Mouse (Mus musculus) intestine, embryonic 16.5 days (tissue): ENCODE results near the gene Ggt1. TPM values are rescaled to one million over a fixed set of nuclear protein-coding genes. Genes with fewer than 3 reads are reported as not detected.
A peak's percentile ranks its signal among the peaks of the same experiment; 100 is the strongest.

ENCODE experiments used
- ATAC-seq: fragments of 200-750 bp; cut with Nextera tagmentation; 2 replicates; pipeline ENCODE4 v1.8.0; 2017; ENCODE audit warnings: moderate TSS enrichment, moderate library complexity
- H3K27ac ChIP-seq: fragments of 300-500 bp; sonication (generic); 2 replicates; pipeline ENCODE4 v1.5.1; 2014; ENCODE audit warnings: mild to moderate bottlenecking, low read length
- H3K27me3 ChIP-seq: fragments of 300-500 bp; sonication (generic); replicated peaks from 2 replicates; pipeline ENCODE4 v1.6.1; 2014; ENCODE audit warnings: low read length, control low read depth, mixed read lengths; ENCODE audit not compliant: control insufficient read depth, insufficient read depth
- H3K36me3 ChIP-seq: fragments of 300-500 bp; sonication (generic); 2 replicates; pipeline ENCODE4 v1.6.1; 2014; ENCODE audit warnings: low read length, control low read depth; ENCODE audit not compliant: control insufficient read depth, insufficient read depth
- H3K4me1 ChIP-seq: fragments of 300-500 bp; sonication (generic); 2 replicates; pipeline ENCODE4 v1.6.1; 2014; ENCODE audit warnings: low read length, control low read depth, mixed read lengths; ENCODE audit not compliant: control insufficient read depth, insufficient read depth
- H3K4me2 ChIP-seq: fragments of 300-500 bp; sonication (generic); 2 replicates; pipeline ENCODE4 v1.6.1; 2014; ENCODE audit warnings: low read depth, low read length, control low read depth
- H3K4me3 ChIP-seq: fragments of 300-500 bp; sonication (generic); 2 replicates; pipeline ENCODE4 v1.5.1; 2014; ENCODE audit warnings: mild to moderate bottlenecking, low read length
- H3K9ac ChIP-seq: fragments of 300-500 bp; sonication (generic); 2 replicates; pipeline ENCODE4 v1.6.1; 2014; ENCODE audit warnings: low read depth, low read length
- H3K9me3 ChIP-seq: fragments of 300-500 bp; sonication (generic); 2 replicates; pipeline ENCODE4 v1.6.1; 2016; ENCODE audit warnings: low read length, control low read depth; ENCODE audit not compliant: control insufficient read depth
- WGBS: fragments of 180-500 bp; shearing (Covaris S2); extraction: QIAGEN DNeasy Blood & Tissue Kit; methylation state at CpG from one replicate; pipeline ENCODE4 v1.1.7; 2014; 5-methylcytosine and 5-hydroxymethylcytosine counted together
- polyA plus RNA-seq: library from polyadenylated mRNA; unstranded; fragments of >200 nt; fragmentation: Nextera tagmentation; extraction: Ambion mirVana; gene quantifications from 2 replicates; pipeline ENCODE4 v1.2.1, GENCODE M21; 2015

Gene Ggt1
- polyA plus RNA-seq, 1 experiment from 2014 or later = 115 TPM

DNA sequence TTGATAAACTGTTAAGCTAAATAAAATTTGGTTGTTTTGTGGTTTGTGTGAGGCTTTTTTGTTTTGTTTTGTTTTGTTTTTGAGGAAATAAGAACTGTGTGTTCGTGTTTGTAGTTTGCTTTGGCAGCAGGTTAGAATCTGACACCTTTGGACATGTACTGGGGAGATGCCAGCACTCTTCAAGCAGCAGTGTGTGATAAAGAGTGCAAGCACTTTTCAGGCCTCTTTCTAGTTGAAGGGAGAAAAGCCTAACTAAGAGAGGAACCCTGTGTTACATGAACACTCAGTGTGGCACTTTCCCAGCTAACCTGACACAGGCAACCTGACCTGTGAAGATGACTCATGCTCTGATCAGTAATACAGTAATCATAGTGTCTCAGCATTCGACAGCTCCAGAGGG is 26.0 kb upstream of the Ggt1 start:
- H3K4me2 ChIP-seq = no peak overlapping the region
- WGBS = 88% methylated on average over 2 of the region's 2 CpGs
- H3K27ac ChIP-seq = no peak overlapping the region

GRCm38 (mm10) chr10:75536123-75536522 is 25.3 kb upstream of the Ggt1 start:
- Histone ChIP-seq H3K27ac (no peak overlapping the region), H3K9ac (no peak overlapping the region)

More for the DNA sequence above, 26.0 kb upstream of the Ggt1 start:
- Histone ChIP-seq H3K27me3 (no peaks in the 10 kb centered on the region), H3K4me1 (no peaks in the 10 kb centered on the region), H3K4me3 (no peak overlapping the region), H3K9me3 (no peaks in the 10 kb centered on the region), H3K36me3 (no peaks in the 10 kb centered on the region; the same call in 1 of the 2 replicates), H3K9ac (no peak overlapping the region)
- no peak for ATAC-seq

DNA sequence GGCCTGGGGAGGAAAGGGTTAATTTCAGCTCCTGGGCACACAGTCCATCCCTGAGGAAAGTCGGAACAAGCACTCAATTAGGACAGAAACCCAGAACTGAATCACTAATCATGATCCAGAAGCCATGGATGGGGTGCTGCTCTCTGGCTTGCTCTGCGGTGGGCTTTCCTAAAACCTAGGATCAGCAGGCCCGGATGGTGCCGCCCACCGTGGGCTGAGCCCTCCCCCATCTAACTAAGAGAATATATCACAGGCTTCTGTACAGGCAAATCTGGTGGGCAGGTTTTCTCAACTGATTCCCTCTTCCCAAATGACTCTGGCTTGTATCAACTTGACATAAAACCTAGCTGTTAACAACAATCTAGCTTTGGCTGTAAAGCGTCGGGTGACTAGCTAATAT is 13.5 kb upstream of the Ggt1 start:
- WGBS = 31% methylated on average over 7 of the region's 7 CpGs
- peak; percentile 12; the same call in 1 of the 2 replicates for ATAC-seq
- H3K36me3 ChIP-seq = no peaks in the 10 kb centered on the region

More at GRCm38 (mm10) chr10:75536123-75536522, 25.3 kb upstream of the Ggt1 start:
- Histone ChIP-seq H3K27me3 (no peaks in the 10 kb centered on the region), H3K36me3 (no peaks in the 10 kb centered on the region; the same call in 1 of the 2 replicates), H3K4me2 (no peak overlapping the region), H3K9me3 (no peaks in the 10 kb centered on the region), H3K4me1 (no peaks in the 10 kb centered on the region), H3K4me3 (no peak overlapping the region)
- WGBS = 76% methylated on average over 5 of the region's 5 CpGs
- ATAC-seq = no peak

GRCm38 (mm10) chr10:75548486-75548885 is 12.9 kb upstream of the Ggt1 start:
- H3K9ac ChIP-seq = no peak overlapping the region
- peaks cover 8% of the 10 kb centered on the region for H3K4me1 ChIP-seq
- peak overlapping the region; percentile 26; the same call in 1 of the 2 replicates for H3K4me2 ChIP-seq
- no peaks in the 10 kb centered on the region for H3K36me3 ChIP-seq
- H3K27me3 ChIP-seq = no peaks in the 10 kb centered on the region
- ATAC-seq = peak; percentile 83
- no peaks in the 10 kb centered on the region for H3K9me3 ChIP-seq
- no peak overlapping the region for H3K4me3 ChIP-seq
- no peak overlapping the region; the same call in none of the 2 replicates for H3K27ac ChIP-seq
- 22% methylated on average over 14 of the region's 14 CpGs for WGBS

More for the DNA sequence above, 13.5 kb upstream of the Ggt1 start:
- peak overlapping the region; percentile 32 for H3K4me2 ChIP-seq
- H3K27ac ChIP-seq = no peak overlapping the region
- peak overlapping the region; percentile 43; the same call in 1 of the 2 replicates for H3K9ac ChIP-seq
- H3K27me3 ChIP-seq = no peaks in the 10 kb centered on the region
- H3K4me1 ChIP-seq = peaks cover 8% of the 10 kb centered on the region
- H3K4me3 ChIP-seq = no peak overlapping the region
- H3K9me3 ChIP-seq = no peaks in the 10 kb centered on the region

DNA sequence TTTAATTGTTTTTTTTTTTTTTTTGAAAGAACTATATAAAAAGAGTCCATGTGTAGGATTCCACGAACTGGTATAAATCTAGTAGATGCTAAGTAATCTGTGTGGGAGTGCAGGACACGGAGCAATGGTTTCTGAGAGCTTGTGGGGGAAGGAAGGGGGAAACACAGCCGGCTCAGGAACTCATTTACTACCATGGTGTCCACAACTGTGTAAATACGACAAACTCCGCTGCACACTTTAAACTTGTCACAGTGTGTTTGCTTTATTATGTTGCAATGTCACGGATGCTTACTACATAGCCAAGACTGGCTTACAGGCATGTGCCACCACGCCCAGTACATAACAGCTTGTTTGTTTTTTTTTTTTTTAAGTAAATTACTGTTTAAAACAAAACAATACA is 11.5 kb upstream of the Ggt1 start:
- WGBS = 48% methylated on average over 7 of the region's 7 CpGs

DNA sequence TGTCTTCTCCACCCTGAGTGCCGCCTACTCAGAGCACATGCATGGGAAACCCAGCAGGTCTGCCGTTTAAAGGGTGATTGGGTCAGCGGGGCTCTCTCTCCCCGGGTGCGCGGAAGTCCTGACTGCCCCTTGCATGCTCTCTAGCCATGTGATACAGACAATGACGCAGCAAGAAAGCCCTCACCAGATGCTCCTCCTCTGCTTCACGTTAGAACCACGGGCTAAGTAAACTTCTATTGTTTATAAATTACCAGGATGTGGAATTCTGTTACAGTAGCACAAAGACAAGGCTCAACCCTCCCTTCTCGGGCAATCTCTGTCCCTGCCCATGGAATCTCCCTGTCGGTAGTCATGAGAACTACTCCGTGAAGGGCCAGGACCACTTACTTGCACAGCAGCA is 10.2 kb upstream of the Ggt1 start:
- Histone ChIP-seq H3K4me1 (peaks cover 10% of the 10 kb centered on the region), H3K9me3 (no peaks in the 10 kb centered on the region), H3K27me3 (no peaks in the 10 kb centered on the region), H3K9ac (peak overlapping the region; percentile 40; the same call in 1 of the 2 replicates), H3K27ac (no peak overlapping the region), H3K36me3 (no peaks in the 10 kb centered on the region), H3K4me2 (no peak overlapping the region; the same call in 1 of the 2 replicates), H3K4me3 (no peak overlapping the region)
- no peak for ATAC-seq
- 25% methylated on average over 12 of the region's 12 CpGs for WGBS

More for the DNA sequence above, 11.5 kb upstream of the Ggt1 start:
- H3K4me1 ChIP-seq = peaks cover 8% of the 10 kb centered on the region
- no peaks in the 10 kb centered on the region for H3K27me3 ChIP-seq
- H3K4me2 ChIP-seq = no peak overlapping the region
- no peaks in the 10 kb centered on the region for H3K9me3 ChIP-seq
- H3K4me3 ChIP-seq = no peak overlapping the region
- H3K9ac ChIP-seq = no peak overlapping the region
- H3K36me3 ChIP-seq = no peaks in the 10 kb centered on the region
- H3K27ac ChIP-seq = no peak overlapping the region
- no peak for ATAC-seq

GRCm38 (mm10) chr10:75552106-75552505 is 9.3 kb upstream of the Ggt1 start:
- H3K9me3 ChIP-seq = no peaks in the 10 kb centered on the region
- no peak overlapping the region for H3K9ac ChIP-seq
- H3K4me3 ChIP-seq = no peak overlapping the region
- no peak overlapping the region for H3K27ac ChIP-seq
- WGBS = 62% methylated on average over 2 of the region's 2 CpGs
- H3K36me3 ChIP-seq = no peaks in the 10 kb centered on the region
- peaks cover 13% of the 10 kb centered on the region for H3K4me1 ChIP-seq
- H3K27me3 ChIP-seq = no peaks in the 10 kb centered on the region
- ATAC-seq = no peak
- no peak overlapping the region for H3K4me2 ChIP-seq

- Histone ChIP-seq H3K27me3 (no peaks in the 10 kb centered on the region), H3K9me3 (no peaks in the 10 kb centered on the region), H3K4me3 (no peak overlapping the region), H3K9ac (no peak overlapping the region), H3K4me2 (no peak overlapping the region), H3K36me3 (no peaks in the 10 kb centered on the region), H3K4me1 (peaks cover 12% of the 10 kb centered on the region), H3K27ac (no peak overlapping the region)
- WGBS = 68% methylated on average over 13 of the region's 13 CpGs
- ATAC-seq = no peak
These were observed 8.5 kb upstream of the Ggt1 start for GRCm38 (mm10) chr10:75552701-75553450.

DNA sequence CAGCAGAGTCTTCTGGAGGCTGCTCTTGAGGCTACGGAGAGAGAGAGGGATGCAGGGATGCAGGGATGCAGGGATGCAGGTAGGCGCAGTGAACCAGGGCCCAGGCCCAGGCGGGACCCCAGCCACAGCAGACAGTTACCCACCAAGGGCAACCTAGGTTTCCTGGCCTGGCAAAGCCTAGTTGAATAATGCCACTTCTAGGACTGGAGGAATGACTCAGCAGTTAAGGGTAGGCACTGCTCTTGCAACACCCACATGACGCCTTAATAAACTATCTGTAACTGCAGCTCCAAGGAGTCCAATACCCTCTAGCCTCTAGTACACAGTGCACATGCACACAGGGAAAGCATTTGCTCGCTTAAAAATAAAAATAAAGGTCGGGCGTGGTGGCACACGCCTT is 7.3 kb upstream of the Ggt1 start:
- Histone ChIP-seq H3K4me1 (peaks cover 11% of the 10 kb centered on the region), H3K27me3 (peaks cover 3% of the 10 kb centered on the region; the same call in 1 of the 2 replicates), H3K36me3 (no peaks in the 10 kb centered on the region), H3K4me3 (no peak overlapping the region), H3K9ac (no peak overlapping the region), H3K9me3 (no peaks in the 10 kb centered on the region), H3K4me2 (no peak overlapping the region), H3K27ac (no peak overlapping the region)
- peak; percentile 20; the same call in 1 of the 2 replicates for ATAC-seq
- 87% methylated on average over 8 of the region's 8 CpGs for WGBS
